ENCODE assay signal across 28 mouse cellular contexts in genomic region chr19:56543320-56543719, GRCm38 (mm10). TPM values are rescaled to one million over a fixed set of nuclear protein-coding genes. Genes with fewer than 3 reads are reported as not detected.
DNase-seq lines count a peak whose midpoint lies in the region; ATAC-seq lines count a peak whose summit lies in the region.
"Had no signal": no experiment of that assay in that cellular context is flagged by ENCODE, and none has a peak within 500 bp of the region (broad histone marks: within the 10 kb centered on the region; RNA-seq: fewer than 3 reads in every experiment).

No protein-coding gene starts in this region.

- WGBS in liver, embryonic 11.5 days, result 71% methylated on average over 12 of the region's 12 CpGs
- WGBS in liver, embryonic 13.5 days (ENCODE audit: insufficient replicate concordance), result 34% methylated on average over 12 of the region's 12 CpGs
- WGBS in liver, embryonic 16.5 days (ENCODE audit: insufficient replicate concordance), result 40% methylated on average over 12 of the region's 12 CpGs
- WGBS in intestine, embryonic 15.5 days, result 91% methylated on average over 12 of the region's 12 CpGs

- H3K9me3 ChIP-seq in liver, embryonic 11.5 days (ENCODE audit: control insufficient read depth, low read length), result no peaks in the 10 kb centered on the region
- no peaks in the 10 kb centered on the region for H3K9me3 ChIP-seq in liver, embryonic 13.5 days (replicated peaks)
- no peaks in the 10 kb centered on the region for H3K9me3 ChIP-seq in liver, embryonic 16.5 days (replicated peaks; ENCODE audit: control insufficient read depth, low read length)
- no peaks in the 10 kb centered on the region for H3K9me3 ChIP-seq in intestine, embryonic 15.5 days
- H3K9me3 ChIP-seq: embryonic facial prominence, embryonic 10.5 days; embryonic facial prominence, embryonic 13.5 days; heart, embryonic 12.5 days; heart, embryonic 15.5 days had no signal

- peak overlapping the region; percentile 62 for H3K27ac ChIP-seq in liver, embryonic 11.5 days (ENCODE audit: low read depth, low read length)
- H3K27ac ChIP-seq in liver, embryonic 13.5 days, result peak overlapping the region; percentile 58
- H3K27ac ChIP-seq in liver, embryonic 16.5 days (ENCODE audit: low read length), result peak overlapping the region; percentile 73
- H3K27ac ChIP-seq in intestine, embryonic 15.5 days, result no peak overlapping the region
- H3K27ac ChIP-seq: embryonic facial prominence, embryonic 10.5 days; embryonic facial prominence, embryonic 13.5 days; heart, embryonic 15.5 days; hindbrain, embryonic 14.5 days; hindbrain, postnatal 0 days had no signal

- H3K4me3 ChIP-seq in liver, embryonic 11.5 days (ENCODE audit: low read depth, low read length), result no peak overlapping the region; the same call in 1 of the 2 replicates
- H3K4me3 ChIP-seq in liver, embryonic 13.5 days (replicated peaks), result peak overlapping the region; percentile 30
- peak overlapping the region; percentile 22 for H3K4me3 ChIP-seq in liver, embryonic 16.5 days (ENCODE audit: low read depth, low read length)
- no peak overlapping the region for H3K4me3 ChIP-seq in intestine, embryonic 15.5 days (replicated peaks)
- H3K4me3 ChIP-seq: embryonic facial prominence, embryonic 10.5 days; embryonic facial prominence, embryonic 13.5 days; heart, embryonic 12.5 days; heart, embryonic 15.5 days had no signal

- H3K36me3 ChIP-seq in liver, embryonic 11.5 days (ENCODE audit: control insufficient read depth, insufficient read depth, low read length), result peaks cover 6% of the 10 kb centered on the region; the same call in 1 of the 2 replicates
- peaks cover 53% of the 10 kb centered on the region for H3K36me3 ChIP-seq in liver, embryonic 13.5 days
- H3K36me3 ChIP-seq in liver, embryonic 16.5 days (ENCODE audit: control insufficient read depth, insufficient read depth), result peaks cover 14% of the 10 kb centered on the region
- peaks cover 12% of the 10 kb centered on the region; the same call in 1 of the 2 replicates for H3K36me3 ChIP-seq in intestine, embryonic 15.5 days

- no peaks in the 10 kb centered on the region for H3K27me3 ChIP-seq in liver, embryonic 11.5 days (replicated peaks; ENCODE audit: control insufficient read depth, insufficient read depth, low read length)
- H3K27me3 ChIP-seq in liver, embryonic 13.5 days, result no peaks in the 10 kb centered on the region
- H3K27me3 ChIP-seq in liver, embryonic 16.5 days (ENCODE audit: control insufficient read depth, insufficient read depth, low read depth, low read length), result no peaks in the 10 kb centered on the region
- no peaks in the 10 kb centered on the region for H3K27me3 ChIP-seq in intestine, embryonic 15.5 days (replicated peaks)
- H3K27me3 ChIP-seq: embryonic facial prominence, embryonic 13.5 days; heart, embryonic 12.5 days; heart, embryonic 15.5 days; Patski had no signal

- DNase-seq in liver, embryonic 11.5 days (ENCODE audit: low spot score), result no peak
- no peak for DNase-seq in liver
- peak; percentile 41 for DNase-seq in liver, embryonic 13.5 days
- DNase-seq in cerebellum, postnatal 14 days, result no peak
- DNase-seq: adrenal gland, postnatal 10 days; cerebellum, adult 11 months; cerebellum, adult 2 months; cerebellum, adult 9-11 months; cerebellum, postnatal 36 days; embryo, embryonic 11 days; forebrain, postnatal 0 days; gastrocnemius, postnatal 25 days; heart, postnatal 10 days; heart, postnatal 36 days had no signal

- H3K4me2 ChIP-seq in liver, embryonic 11.5 days, result peak overlapping the region; percentile 47
- peak overlapping the region; percentile 47 for H3K4me2 ChIP-seq in liver, embryonic 13.5 days
- H3K4me2 ChIP-seq in liver, embryonic 16.5 days (ENCODE audit: low read depth, low read length), result peak overlapping the region; percentile 55
- no peak overlapping the region for H3K4me2 ChIP-seq in intestine, embryonic 15.5 days (replicated peaks)
- H3K4me2 ChIP-seq: embryonic facial prominence, embryonic 13.5 days; heart, embryonic 12.5 days; heart, embryonic 15.5 days; hindbrain, embryonic 14.5 days had no signal

- H3K4me1 ChIP-seq in liver, embryonic 11.5 days (replicated peaks; ENCODE audit: control insufficient read depth, insufficient read depth, low read length), result peaks cover 8% of the 10 kb centered on the region
- peaks cover 42% of the 10 kb centered on the region for H3K4me1 ChIP-seq in liver, embryonic 13.5 days (replicated peaks)
- H3K4me1 ChIP-seq in liver, embryonic 16.5 days (ENCODE audit: control insufficient read depth, low read depth, low read length), result peaks cover 17% of the 10 kb centered on the region
- peaks cover 7% of the 10 kb centered on the region; the same call in 1 of the 2 replicates for H3K4me1 ChIP-seq in intestine, embryonic 15.5 days (replicated peaks)

- ATAC-seq in liver, embryonic 11.5 days (replicated peaks; ENCODE audit: low FRiP score), result peak; percentile 78
- peak; percentile 75 for ATAC-seq in liver, embryonic 13.5 days (ENCODE audit: low read depth)
- ATAC-seq in liver, embryonic 16.5 days (ENCODE audit: low read depth), result peak; percentile 67
- ATAC-seq in megakaryocyte-erythroid progenitor cell, adult 5-6 weeks (replicated peaks; ENCODE audit: low FRiP score, low TSS enrichment, poor library complexity, severe bottlenecking), result peak; percentile 49
- no peak for ATAC-seq in intestine, embryonic 15.5 days
- ATAC-seq in granulocyte monocyte progenitor cell, adult 5-6 weeks (replicated peaks; ENCODE audit: poor library complexity, severe bottlenecking), result no peak
- ATAC-seq: CD4-positive, CD25-positive, alpha-beta regulatory T cell, adult 4 months; forebrain, embryonic 14.5 days; forebrain, postnatal 0 days; hindbrain, postnatal 0 days; inflammation-experienced regulatory T-cells, adult 6 months; Patski had no signal

- no peak overlapping the region for H3K9ac ChIP-seq in liver, embryonic 11.5 days (ENCODE audit: low read depth, low read length)
- H3K9ac ChIP-seq in liver, embryonic 13.5 days, result peak overlapping the region; percentile 53; the same call in 1 of the 2 replicates
- peak overlapping the region; percentile 44 for H3K9ac ChIP-seq in liver, embryonic 16.5 days (ENCODE audit: low read depth, low read length)
- no peak overlapping the region for H3K9ac ChIP-seq in intestine, embryonic 15.5 days
- H3K9ac ChIP-seq: embryonic facial prominence, embryonic 13.5 days; forebrain, postnatal 0 days; heart, embryonic 12.5 days; heart, embryonic 15.5 days; hindbrain, embryonic 14.5 days had no signal

RNA-seq across cellular contexts. Expression of gene Dclre1a, which starts 4.7 kb away (rescaled TPM):
- 25.7 and 29.2 TPM in 2 replicates for polyA plus RNA-seq in liver, embryonic 11.5 days (2014; fragmentation: Nextera tagmentation; extraction: Ambion mirVana)
- polyA plus RNA-seq in liver, embryonic 13.5 days (2015; fragmentation: Nextera tagmentation; extraction: Ambion mirVana), result 19.2 and 21.5 TPM in 2 replicates
- 16.1 and 16.9 TPM in 2 replicates for polyA plus RNA-seq in liver, embryonic 16.5 days (2015; fragmentation: Nextera tagmentation; extraction: Ambion mirVana)
- 27.8 and 52.0 TPM in 2 replicates for total RNA-seq in megakaryocyte-erythroid progenitor cell, adult 5-6 weeks (2014; fragmentation: Nextera tagmentation)
- total RNA-seq in megakaryocyte-erythroid progenitor cell, adult 5-6 weeks (2017), result 19.5 and 32.9 TPM in 2 replicates
- 22.4 and 25.1 TPM in 2 replicates for polyA plus RNA-seq in intestine, embryonic 15.5 days (2015; fragmentation: Nextera tagmentation; extraction: Ambion mirVana)
- 22.2 and 36.1 TPM in 2 replicates for total RNA-seq in granulocyte monocyte progenitor cell, adult 5-6 weeks (2014; fragmentation: Nextera tagmentation)
- total RNA-seq in granulocyte monocyte progenitor cell, adult 5-6 weeks (2017), result 17.5 and 21.4 TPM in 2 replicates

RNA-seq across cellular contexts. Expression of gene Nhlrc2, which starts 4.7 kb away (rescaled TPM):
- polyA plus RNA-seq in liver, embryonic 11.5 days (2014; fragmentation: Nextera tagmentation; extraction: Ambion mirVana), result 14.1 and 15.5 TPM in 2 replicates
- 7.7 and 8.2 TPM in 2 replicates for polyA plus RNA-seq in liver, embryonic 13.5 days (2015; fragmentation: Nextera tagmentation; extraction: Ambion mirVana)
- 7.2 and 7.8 TPM in 2 replicates for polyA plus RNA-seq in liver, embryonic 16.5 days (2015; fragmentation: Nextera tagmentation; extraction: Ambion mirVana)
- 15.5 and 19.5 TPM in 2 replicates for total RNA-seq in megakaryocyte-erythroid progenitor cell, adult 5-6 weeks (2014; fragmentation: Nextera tagmentation)
- 18.3 and 20.2 TPM in 2 replicates for total RNA-seq in megakaryocyte-erythroid progenitor cell, adult 5-6 weeks (2017)
- polyA plus RNA-seq in intestine, embryonic 15.5 days (2015; fragmentation: Nextera tagmentation; extraction: Ambion mirVana), result 14.1 and 15.9 TPM in 2 replicates
- total RNA-seq in granulocyte monocyte progenitor cell, adult 5-6 weeks (2014; fragmentation: Nextera tagmentation), result 10.3 and 11.9 TPM in 2 replicates
- 13.2 and 15.3 TPM in 2 replicates for total RNA-seq in granulocyte monocyte progenitor cell, adult 5-6 weeks (2017)

Comparison
In these comparisons a context has a peak if more than half of its experiments do, and no peak if none do; other contexts are left out.
1. H3K4me3 ChIP-seq: peak in liver, embryonic 13.5 days (single experiment) and liver, embryonic 16.5 days (single experiment); none in liver, embryonic 11.5 days (single experiment) and intestine, embryonic 15.5 days (single experiment).
2. H3K9ac ChIP-seq: peak in liver, embryonic 13.5 days (single experiment) and liver, embryonic 16.5 days (single experiment); none in liver, embryonic 11.5 days (single experiment) and intestine, embryonic 15.5 days (single experiment).
3. ATAC-seq: peak in liver, embryonic 11.5 days (single experiment), liver, embryonic 13.5 days (single experiment), liver, embryonic 16.5 days (single experiment) and megakaryocyte-erythroid progenitor cell, adult 5-6 weeks (single experiment); none in intestine, embryonic 15.5 days (single experiment) and granulocyte monocyte progenitor cell, adult 5-6 weeks (single experiment).